Mouse (Mus musculus) testis, adult 2 months (tissue): ENCODE measurements around the gene Sorcs2.

ENCODE experiments used
- CTCF ChIP-seq: fragments of 200-500 bp; IDR thresholded peaks from 2 replicates; pipeline ENCODE4 v1.5.1; 2012; ENCODE audit warnings: low read depth, mild to moderate bottlenecking, inconsistent platforms, low read length, moderate library complexity; ENCODE audit not compliant: control insufficient read depth, insufficient read depth, insufficient replicate concordance
- POLR2A ChIP-seq: fragments of 200-500 bp; IDR thresholded peaks from 2 replicates; pipeline ENCODE4 v1.6.1; 2012; ENCODE audit warnings: low read depth, mild to moderate bottlenecking, inconsistent platforms, low read length, moderate library complexity; ENCODE audit not compliant: control insufficient read depth

DNA sequence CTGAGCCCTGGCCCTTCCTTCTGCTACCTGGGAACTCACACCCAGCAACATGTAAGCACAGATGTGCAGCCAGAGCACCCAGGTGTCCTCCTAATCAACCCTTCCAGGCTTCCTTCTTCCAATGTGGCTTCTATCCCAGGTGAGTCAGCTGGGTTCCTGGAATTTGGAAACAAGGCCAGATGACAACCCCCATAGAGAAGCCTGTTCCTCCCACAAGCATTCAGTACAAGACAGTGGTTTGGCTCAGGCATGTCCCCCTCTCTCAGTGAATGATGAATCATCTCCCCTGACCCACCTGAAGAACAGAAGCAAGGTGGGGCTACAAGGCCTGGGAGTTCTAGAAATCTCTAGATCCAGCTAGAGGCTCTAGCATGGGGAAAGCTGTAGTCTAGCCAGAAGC lies 24.8 kb upstream of the Sorcs2 start:
- no peak for TF ChIP-seq CTCF
- TF ChIP-seq POLR2A = no peak
